Comparison of ENCODE assay signal across 26 mouse cellular contexts in the genomic region with DNA sequence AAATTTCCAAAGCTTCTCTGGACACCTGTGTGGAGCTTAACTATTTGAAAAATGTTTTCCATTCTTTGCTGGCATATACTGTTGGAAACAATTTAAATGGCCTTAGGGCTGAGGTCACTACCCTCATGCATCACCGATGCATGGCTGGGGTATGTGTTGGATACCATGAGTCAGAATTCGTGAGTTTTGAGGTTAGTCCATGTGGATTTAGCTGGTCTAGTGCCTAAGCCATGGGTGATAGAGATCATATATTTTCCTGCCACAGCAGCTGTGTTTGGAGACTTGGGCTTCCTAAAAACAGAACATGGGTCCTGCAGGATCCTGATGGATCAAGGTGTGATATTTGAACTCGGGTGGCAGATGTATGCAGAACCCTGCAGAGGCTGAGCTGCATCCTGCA.
"Had no signal": no experiment of that assay in that cellular context is flagged by ENCODE, and none has a peak within 500 bp of the region (broad histone marks: within the 10 kb centered on the region; RNA-seq: fewer than 3 reads in every experiment).

No protein-coding gene starts in this region.

- H3K27ac ChIP-seq: heart, adult 2 months; heart, embryonic 13.5 days; heart, embryonic 15.5 days; hindbrain, embryonic 13.5 days; hindbrain, embryonic 15.5 days; hindbrain, postnatal 0 days; kidney, embryonic 15.5 days; kidney, postnatal 0 days; limb, embryonic 13.5 days; limb, embryonic 15.5 days; liver, embryonic 13.5 days had no signal

- H3K36me3 ChIP-seq: heart, embryonic 13.5 days; heart, embryonic 15.5 days; hindbrain, embryonic 13.5 days; hindbrain, embryonic 15.5 days; kidney, embryonic 15.5 days; limb, embryonic 13.5 days; limb, embryonic 15.5 days; liver, embryonic 13.5 days had no signal

- ATAC-seq: hindbrain, postnatal 0 days; intestine, embryonic 16.5 days had no signal

- DNase-seq: gastrocnemius, postnatal 14 days; gastrocnemius, postnatal 36 days; heart, adult 11 months; heart, adult 2 months; heart, postnatal 14 days; heart, postnatal 36 days; kidney, adult 11 months; kidney, adult 2 months; kidney, adult 9 months; kidney, postnatal 14 days; kidney, postnatal 36 days; layer of hippocampus, adult 9-11 months; layer of hippocampus, postnatal 36 days; left cerebral cortex, postnatal 4 days; liver, embryonic 13.5 days had no signal

- H3K4me2 ChIP-seq: heart, embryonic 11.5 days; heart, embryonic 13.5 days; heart, embryonic 15.5 days; hindbrain, embryonic 13.5 days; hindbrain, embryonic 15.5 days; kidney, embryonic 15.5 days; limb, embryonic 13.5 days; limb, embryonic 15.5 days; liver, embryonic 13.5 days had no signal

- H3K9me3 ChIP-seq: heart, embryonic 13.5 days; heart, embryonic 15.5 days; hindbrain, embryonic 13.5 days; hindbrain, embryonic 15.5 days; kidney, embryonic 15.5 days; limb, embryonic 13.5 days; limb, embryonic 15.5 days; liver, embryonic 13.5 days had no signal

- H3K4me1 ChIP-seq: liver, embryonic 13.5 days had no signal

- H3K9ac ChIP-seq: heart, embryonic 13.5 days; heart, embryonic 15.5 days; hindbrain, embryonic 13.5 days; hindbrain, embryonic 15.5 days; kidney, embryonic 15.5 days; limb, embryonic 13.5 days; limb, embryonic 15.5 days; liver, embryonic 13.5 days had no signal

- H3K27me3 ChIP-seq: heart, embryonic 13.5 days; heart, embryonic 15.5 days; hindbrain, embryonic 13.5 days; hindbrain, embryonic 15.5 days; kidney, embryonic 15.5 days; limb, embryonic 13.5 days; limb, embryonic 15.5 days; liver, embryonic 13.5 days had no signal

- H3K4me3 ChIP-seq: heart, adult 2 months; heart, embryonic 13.5 days; heart, embryonic 15.5 days; hindbrain, embryonic 13.5 days; hindbrain, embryonic 15.5 days; kidney, embryonic 15.5 days; limb, embryonic 13.5 days; limb, embryonic 15.5 days; liver, embryonic 13.5 days had no signal
